Mouse (Mus musculus): ENCODE measurements around the gene Psmf1. TPM values are rescaled to one million over a fixed set of nuclear protein-coding genes. Genes with fewer than 3 reads are reported as not detected.

Gene Psmf1
- polyA plus RNA-seq, 1 experiment from 2014 or later, result 37.9 TPM

DNA sequence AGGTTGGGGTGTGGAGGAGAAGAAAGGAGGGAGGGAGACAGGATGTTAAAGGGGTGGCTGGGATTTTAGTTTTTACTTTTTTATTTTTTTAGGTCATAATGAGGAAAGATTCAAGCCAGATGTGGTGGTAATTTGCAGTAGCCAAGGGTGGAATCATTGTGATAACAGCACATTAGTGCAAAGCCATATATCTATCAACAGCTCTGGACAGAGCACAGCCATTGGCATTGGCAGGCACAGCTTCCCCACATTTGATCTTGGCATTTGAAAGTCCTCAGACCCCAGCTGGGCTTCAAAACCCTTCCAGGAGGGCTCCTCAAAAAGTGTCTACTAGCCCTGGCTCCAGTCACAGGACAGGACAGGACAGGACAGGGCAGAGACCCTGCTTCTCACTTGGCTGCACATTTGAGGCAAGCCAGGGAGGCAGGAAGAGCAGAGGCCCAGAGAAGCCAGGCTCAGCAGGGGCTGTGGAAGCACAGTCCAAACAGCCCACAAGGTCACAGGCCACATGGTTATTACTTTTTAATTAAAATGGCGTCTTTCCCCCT is 14.9 kb upstream of the Psmf1 start:
- ATAC-seq (ENCODE audit: low read depth), result peak; percentile 70
- H3K4me3 ChIP-seq (ENCODE audit: low read length), result no peak overlapping the region
- no peaks in the 10 kb centered on the region for H3K36me3 ChIP-seq (ENCODE audit: control insufficient read depth, insufficient read depth, low read length)
- H3K27ac ChIP-seq (ENCODE audit: low read length), result no peak overlapping the region
- H3K9me3 ChIP-seq (ENCODE audit: control insufficient read depth, low read length), result no peaks in the 10 kb centered on the region
- 27% methylated on average over 1 of the region's 1 CpGs for WGBS
- no peak overlapping the region for H3K9ac ChIP-seq (ENCODE audit: low read length)
- H3K4me2 ChIP-seq (ENCODE audit: low read depth, low read length), result no peak overlapping the region
- no peaks in the 10 kb centered on the region for H3K4me1 ChIP-seq (replicated peaks; ENCODE audit: control insufficient read depth, insufficient read depth, low read length)
- H3K27me3 ChIP-seq (ENCODE audit: control insufficient read depth, insufficient read depth, low read depth, low read length), result no peaks in the 10 kb centered on the region

- ATAC-seq (ENCODE audit: low read depth), result no peak
- WGBS, result 85% methylated on average over 5 of the region's 5 CpGs
- Histone ChIP-seq H3K4me3 (ENCODE audit: low read length) (no peak overlapping the region), H3K4me1 (replicated peaks; ENCODE audit: control insufficient read depth, insufficient read depth, low read length) (no peaks in the 10 kb centered on the region), H3K9ac (ENCODE audit: low read length) (no peak overlapping the region), H3K4me2 (ENCODE audit: low read depth, low read length) (no peak overlapping the region), H3K36me3 (ENCODE audit: control insufficient read depth, insufficient read depth, low read length) (no peaks in the 10 kb centered on the region), H3K27me3 (ENCODE audit: control insufficient read depth, insufficient read depth, low read depth, low read length) (no peaks in the 10 kb centered on the region), H3K27ac (ENCODE audit: low read length) (no peak overlapping the region), H3K9me3 (ENCODE audit: control insufficient read depth, low read length) (no peaks in the 10 kb centered on the region)
Measured at GRCm38 (mm10) chr2:151757451-151757850, 13.5 kb upstream of the Psmf1 start.

DNA sequence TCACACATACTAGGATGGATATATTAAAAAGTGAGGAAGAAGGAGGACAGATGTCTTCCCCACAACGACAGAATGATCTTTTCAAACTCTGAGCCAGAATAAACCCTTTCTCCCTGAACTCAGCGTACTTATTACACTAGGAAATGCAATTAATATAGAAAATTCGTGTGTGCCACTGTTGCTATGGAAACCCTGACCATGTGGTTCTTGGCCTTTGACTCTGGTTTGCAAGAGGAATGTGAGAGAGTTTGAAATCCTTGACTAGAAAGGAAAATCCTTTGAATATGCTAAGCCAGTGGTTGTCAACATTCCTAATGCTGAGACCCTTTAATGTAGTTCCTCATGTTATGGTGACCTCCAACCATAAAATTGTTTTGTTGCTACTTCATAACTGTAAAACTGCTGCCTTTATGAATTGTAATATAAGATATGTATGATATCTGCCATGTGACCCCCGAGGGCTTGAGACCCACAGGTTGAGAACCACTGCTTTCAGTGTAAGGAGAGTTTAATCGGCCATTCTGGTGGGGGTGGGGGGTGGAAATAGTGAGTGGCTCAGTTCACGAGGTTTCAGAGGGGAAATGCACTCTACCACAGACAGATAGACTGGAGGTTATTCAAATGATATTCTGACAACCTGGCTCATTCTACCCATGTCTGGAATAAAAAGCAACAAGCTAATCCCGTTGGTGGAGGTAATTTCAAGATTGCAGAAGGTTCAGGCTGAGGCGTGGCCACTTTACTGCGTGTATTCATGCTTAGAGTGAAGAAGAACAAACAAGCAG is 12.5 kb upstream of the Psmf1 start:
- Histone ChIP-seq H3K9ac (ENCODE audit: low read length) (no peak overlapping the region), H3K27me3 (ENCODE audit: control insufficient read depth, insufficient read depth, low read depth, low read length) (no peaks in the 10 kb centered on the region), H3K9me3 (ENCODE audit: control insufficient read depth, low read length) (no peaks in the 10 kb centered on the region), H3K36me3 (ENCODE audit: control insufficient read depth, insufficient read depth, low read length) (no peaks in the 10 kb centered on the region), H3K27ac (ENCODE audit: low read length) (no peak overlapping the region), H3K4me3 (ENCODE audit: low read length) (no peak overlapping the region), H3K4me2 (ENCODE audit: low read depth, low read length) (no peak overlapping the region), H3K4me1 (replicated peaks; ENCODE audit: control insufficient read depth, insufficient read depth, low read length) (no peaks in the 10 kb centered on the region)
- WGBS, result 41% methylated on average over 9 of the region's 9 CpGs
- peak; percentile 20; the same call in 1 of the 2 replicates for ATAC-seq (ENCODE audit: low read depth)

GRCm38 (mm10) chr2:151751330-151751729 is 7.3 kb upstream of the Psmf1 start:
- Histone ChIP-seq H3K36me3 (ENCODE audit: control insufficient read depth, insufficient read depth, low read length) (no peaks in the 10 kb centered on the region), H3K4me3 (ENCODE audit: low read length) (no peak overlapping the region), H3K9me3 (ENCODE audit: control insufficient read depth, low read length) (no peaks in the 10 kb centered on the region), H3K27me3 (ENCODE audit: control insufficient read depth, insufficient read depth, low read depth, low read length) (no peaks in the 10 kb centered on the region), H3K27ac (ENCODE audit: low read length) (no peak overlapping the region), H3K4me1 (replicated peaks; ENCODE audit: control insufficient read depth, insufficient read depth, low read length) (no peaks in the 10 kb centered on the region), H3K4me2 (ENCODE audit: low read depth, low read length) (no peak overlapping the region), H3K9ac (ENCODE audit: low read length) (no peak overlapping the region)
- WGBS, result 54% methylated on average over 5 of the region's 5 CpGs
- no peak for ATAC-seq (ENCODE audit: low read depth)

DNA sequence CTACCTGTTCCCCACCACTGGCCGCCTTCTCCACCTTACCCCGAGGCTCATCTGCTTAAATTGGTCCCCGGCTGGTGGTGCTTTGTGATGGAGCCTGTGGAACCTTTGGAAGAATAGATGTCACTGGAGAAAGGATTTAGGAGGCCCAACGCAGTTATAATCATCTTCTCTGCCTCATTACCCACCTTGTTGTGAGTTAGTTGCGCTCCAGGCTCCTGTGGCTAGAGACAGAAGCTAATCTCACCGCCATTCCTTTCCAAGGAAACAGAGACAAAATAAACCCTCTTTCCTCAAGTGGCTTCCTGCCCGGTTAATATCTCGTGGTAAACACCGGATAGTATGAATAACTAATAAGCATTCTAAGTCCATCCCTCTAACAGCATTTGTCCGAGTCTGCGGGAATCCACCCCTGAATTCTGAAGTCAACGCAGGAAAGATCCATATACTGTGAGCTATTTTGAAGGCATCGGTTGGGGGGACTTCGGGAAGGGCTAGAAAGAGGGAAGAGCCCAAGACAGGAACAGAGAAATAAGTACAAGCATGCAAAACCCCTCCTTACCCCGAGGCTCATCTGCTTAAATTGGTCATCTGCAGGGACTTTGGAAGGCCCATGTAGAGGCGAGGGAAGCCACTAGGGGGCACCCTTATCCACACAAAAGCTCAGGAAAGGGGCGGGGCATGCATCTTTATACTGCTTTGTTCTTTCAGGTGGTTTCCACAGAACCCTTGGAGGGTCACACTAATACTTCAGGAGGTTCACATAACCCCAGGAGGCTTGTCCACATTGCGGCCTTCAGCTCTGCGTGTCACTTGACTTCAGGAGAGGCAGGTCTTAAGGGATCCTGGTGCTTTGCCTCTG is 4.1 kb upstream of the Psmf1 start:
- H3K9me3 ChIP-seq (ENCODE audit: control insufficient read depth, low read length), result no peaks in the 10 kb centered on the region
- H3K9ac ChIP-seq (ENCODE audit: low read length), result no peak overlapping the region
- peak; percentile 52 for ATAC-seq (ENCODE audit: low read depth)
- no peaks in the 10 kb centered on the region for H3K36me3 ChIP-seq (ENCODE audit: control insufficient read depth, insufficient read depth, low read length)
- no peaks in the 10 kb centered on the region for H3K27me3 ChIP-seq (ENCODE audit: control insufficient read depth, insufficient read depth, low read depth, low read length)
- 36% methylated on average over 19 of the region's 19 CpGs for WGBS
- no peak overlapping the region for H3K27ac ChIP-seq (ENCODE audit: low read length)
- H3K4me2 ChIP-seq (ENCODE audit: low read depth, low read length), result no peak overlapping the region
- H3K4me1 ChIP-seq (replicated peaks; ENCODE audit: control insufficient read depth, insufficient read depth, low read length), result no peaks in the 10 kb centered on the region
- H3K4me3 ChIP-seq (ENCODE audit: low read length), result no peak overlapping the region

DNA sequence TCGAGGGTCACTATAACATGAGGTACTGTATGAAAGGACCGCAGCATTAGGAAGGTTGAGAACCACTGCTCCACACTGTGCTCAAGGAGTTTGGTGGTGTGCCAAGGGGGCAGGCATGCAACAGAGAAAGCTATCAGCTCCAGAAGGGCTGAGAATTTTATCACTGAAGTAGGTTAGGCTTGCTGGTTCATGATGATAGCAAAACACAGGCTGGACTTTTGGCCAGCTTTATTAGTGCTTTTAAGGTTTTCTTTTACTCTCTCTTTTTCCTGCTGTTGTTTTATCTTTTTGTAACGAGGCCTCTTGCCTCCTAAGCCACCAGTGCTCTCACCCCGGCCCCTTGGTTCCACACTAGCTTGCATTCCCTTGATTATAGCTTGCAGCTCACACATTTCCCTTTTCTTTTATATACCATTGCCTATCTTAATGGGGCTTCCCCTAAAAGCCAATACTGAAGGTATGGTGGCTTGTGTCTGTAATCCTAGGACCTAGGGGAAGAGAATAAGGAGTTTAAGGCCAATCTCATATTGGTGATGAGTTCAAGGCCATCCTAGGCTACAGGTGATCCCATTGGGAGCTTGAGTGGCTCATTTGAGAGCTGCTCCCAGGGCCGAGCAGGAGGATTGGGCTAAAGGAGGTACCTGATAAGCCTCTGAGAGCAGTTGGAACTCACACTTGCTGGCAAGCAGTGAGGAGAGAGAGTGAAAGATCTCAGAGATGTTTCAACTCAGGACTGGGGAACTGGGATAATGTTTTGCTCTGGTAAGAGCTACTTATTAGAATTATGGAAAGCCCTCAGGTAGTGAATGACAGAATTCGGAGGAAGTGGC is 921 bp downstream of the Psmf1 start:
- Histone ChIP-seq H3K27me3 (ENCODE audit: control insufficient read depth, insufficient read depth, low read depth, low read length) (no peaks in the 10 kb centered on the region), H3K36me3 (ENCODE audit: control insufficient read depth, insufficient read depth, low read length) (no peaks in the 10 kb centered on the region), H3K4me2 (ENCODE audit: low read depth, low read length) (no peak overlapping the region), H3K27ac (ENCODE audit: low read length) (no peak overlapping the region), H3K4me1 (replicated peaks; ENCODE audit: control insufficient read depth, insufficient read depth, low read length) (peaks cover 16% of the 10 kb centered on the region), H3K9ac (ENCODE audit: low read length) (no peak overlapping the region), H3K4me3 (ENCODE audit: low read length) (no peak overlapping the region), H3K9me3 (ENCODE audit: control insufficient read depth, low read length) (no peaks in the 10 kb centered on the region)
- WGBS, result 54% methylated on average over 6 of the region's 6 CpGs
- no peak for ATAC-seq (ENCODE audit: low read depth)

GRCm38 (mm10) chr2:151742084-151742483 is 1.9 kb downstream of the Psmf1 start:
- Histone ChIP-seq H3K4me3 (ENCODE audit: low read length) (no peak overlapping the region), H3K36me3 (ENCODE audit: control insufficient read depth, insufficient read depth, low read length) (no peaks in the 10 kb centered on the region), H3K4me1 (replicated peaks; ENCODE audit: control insufficient read depth, insufficient read depth, low read length) (peaks cover 16% of the 10 kb centered on the region), H3K9ac (ENCODE audit: low read length) (no peak overlapping the region), H3K27ac (ENCODE audit: low read length) (no peak overlapping the region), H3K27me3 (ENCODE audit: control insufficient read depth, insufficient read depth, low read depth, low read length) (no peaks in the 10 kb centered on the region), H3K4me2 (ENCODE audit: low read depth, low read length) (no peak overlapping the region), H3K9me3 (ENCODE audit: control insufficient read depth, low read length) (no peaks in the 10 kb centered on the region)
- no peak for ATAC-seq (ENCODE audit: low read depth)
- 85% methylated on average over 1 of the region's 1 CpGs for WGBS

DNA sequence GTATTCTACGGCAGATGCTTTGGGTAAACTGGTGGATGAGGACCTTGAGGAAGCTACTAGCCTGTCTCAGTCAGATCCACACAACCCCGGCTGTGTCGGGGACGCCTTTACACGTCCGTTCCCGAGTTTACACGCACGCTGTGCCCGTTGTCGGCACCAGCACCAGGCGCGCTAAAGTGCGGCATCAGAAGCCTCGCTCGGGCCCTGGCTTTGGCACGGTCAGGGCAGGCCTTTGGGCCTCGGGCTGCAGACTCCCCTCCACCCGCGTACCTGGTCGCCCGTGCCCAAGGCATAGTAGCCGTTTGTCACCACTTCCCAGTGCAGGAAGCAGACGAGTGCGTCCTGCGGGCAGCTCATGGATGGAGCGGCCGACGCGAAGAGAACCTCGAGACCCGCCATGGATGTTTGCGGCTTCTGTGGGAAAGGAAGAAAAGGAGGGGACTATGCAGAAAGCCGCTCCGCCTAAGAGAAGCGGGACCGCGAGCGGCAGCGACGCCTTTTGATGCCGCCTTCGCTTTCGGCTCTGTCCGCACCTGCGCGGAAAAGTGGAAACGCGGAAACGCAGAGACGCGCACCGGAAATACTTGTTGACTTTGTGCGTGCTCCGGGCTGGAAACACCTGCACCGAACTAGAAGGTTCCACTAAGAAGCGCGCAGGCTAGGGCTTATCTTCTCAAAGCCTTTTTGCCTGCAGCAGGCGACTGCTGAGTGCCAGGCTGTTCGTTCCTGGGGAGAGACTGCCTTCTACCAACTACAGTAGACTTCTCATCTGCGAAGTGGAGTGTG is 3.1 kb downstream of the Psmf1 start:
- peak; percentile 96 for ATAC-seq (ENCODE audit: low read depth)
- WGBS, result under 1% methylated on average over 61 of the region's 61 CpGs
- peak overlapping the region; percentile 94 for H3K4me3 ChIP-seq (ENCODE audit: low read length)

More for the DNA sequence above, 3.1 kb downstream of the Psmf1 start:
- Histone ChIP-seq H3K27me3 (ENCODE audit: control insufficient read depth, insufficient read depth, low read depth, low read length) (no peaks in the 10 kb centered on the region), H3K4me1 (replicated peaks; ENCODE audit: control insufficient read depth, insufficient read depth, low read length) (peaks cover 16% of the 10 kb centered on the region), H3K9me3 (ENCODE audit: control insufficient read depth, low read length) (no peaks in the 10 kb centered on the region), H3K9ac (ENCODE audit: low read length) (peak overlapping the region; percentile 89), H3K36me3 (ENCODE audit: control insufficient read depth, insufficient read depth, low read length) (no peaks in the 10 kb centered on the region), H3K4me2 (ENCODE audit: low read depth, low read length) (peak overlapping the region; percentile 86), H3K27ac (ENCODE audit: low read length) (peak overlapping the region; percentile 47)
